Mouse (Mus musculus) CH12.LX (cell line): Measurements from ENCODE around the gene Asap3. TPM values are rescaled to one million over a fixed set of nuclear protein-coding genes. Genes with fewer than 3 reads are reported as not detected.
A peak's percentile ranks its signal among the peaks of the same experiment; 100 is the strongest.

Experiments used
- DNase-seq: peaks from one replicate; pipeline ENCODE4 v3.0.0-alpha.2; 2013; ENCODE audit errors: extremely low read depth
- H3K27ac ChIP-seq: 2 replicates; pipeline ENCODE4 v1.5.1; 2012; ENCODE audit warnings: low read depth, mild to moderate bottlenecking, control low read depth, moderate library complexity; ENCODE audit not compliant: insufficient read depth
- H3K27me3 ChIP-seq: replicated peaks from 2 replicates; pipeline ENCODE3; 2012; ENCODE audit warnings: inconsistent platforms
- H3K36me3 ChIP-seq, 2 experiments: replicated peaks in 1 of 2; 2 replicates each; pipeline versions ENCODE3 to v1.6.1; 2012; ENCODE audit warnings: inconsistent platforms in 1 of 2, low read length in 1 of 2, mild to moderate bottlenecking in 1 of 2, mixed read lengths in 1 of 2, moderate library complexity in 1 of 2; ENCODE audit not compliant: control insufficient read depth in 1 of 2, insufficient read depth in 1 of 2
- H3K4me1 ChIP-seq, 2 experiments: 2 replicates each; pipeline ENCODE4 v1.6.1; 2012; ENCODE audit warnings: inconsistent platforms in 1 of 2, moderate library complexity in 1 of 2; ENCODE audit not compliant: insufficient read depth in 2 of 2, control insufficient read depth in 1 of 2
- H3K4me2 ChIP-seq: 2 replicates; pipeline ENCODE4 v1.6.1; 2012; ENCODE audit warnings: low read depth, mild to moderate bottlenecking, control low read depth; ENCODE audit not compliant: poor library complexity, insufficient read depth, severe bottlenecking
- H3K4me3 ChIP-seq, 3 experiments: fragments of 150-350 bp in 1 of 3; sonication (generic) in 1 of 3; replicated peaks in 1 of 3; 2 replicates each; pipeline versions ENCODE3 to v1.5.1; 2011 to 2012; ENCODE audit warnings: low read depth in 2 of 3, low read length in 2 of 3, mild to moderate bottlenecking in 2 of 3, moderate library complexity in 2 of 3, control low read depth in 1 of 3, improper control_type of control experiment in 1 of 3, inconsistent platforms in 1 of 3, mixed read lengths in 1 of 3; ENCODE audit not compliant: poor library complexity in 1 of 3
- H3K79me2 ChIP-seq: replicated peaks from 2 replicates; pipeline ENCODE4 v1.6.1; 2012; ENCODE audit warnings: mild to moderate bottlenecking, moderate library complexity; ENCODE audit not compliant: control insufficient read depth, poor library complexity, insufficient read depth, severe bottlenecking; ENCODE audit errors: extremely low read depth
- H3K9ac ChIP-seq: 2 replicates; pipeline ENCODE4 v1.6.1; 2012; ENCODE audit warnings: low read depth, mild to moderate bottlenecking, control low read depth, moderate library complexity; ENCODE audit not compliant: insufficient read depth
- H3K9me3 ChIP-seq: replicated peaks from 2 replicates; pipeline ENCODE3; 2012; ENCODE audit warnings: low read length, inconsistent platforms, mixed read lengths
- BHLHE40 ChIP-seq: IDR thresholded peaks from 2 replicates; pipeline ENCODE4 v1.6.1; 2011; ENCODE audit warnings: mild to moderate bottlenecking, low read depth, low read length, improper control_type of control experiment
- CTCF ChIP-seq, 2 experiments: IDR thresholded peaks in 1 of 2; conservative IDR thresholded peaks in 1 of 2; 2 replicates each; pipeline ENCODE4 v1.5.1; 2011 to 2012; ENCODE audit warnings: low read depth in 2 of 2, low read length in 2 of 2, improper control_type of control experiment in 1 of 2, inconsistent platforms in 1 of 2, mild to moderate bottlenecking in 1 of 2, moderate library complexity in 1 of 2
- EP300 ChIP-seq: IDR thresholded peaks from 2 replicates; pipeline ENCODE4 v1.6.1; 2011; ENCODE audit warnings: low read length, improper control_type of control experiment
- ETS1 ChIP-seq: conservative IDR thresholded peaks from 2 replicates; pipeline ENCODE4 v1.6.1; 2012; ENCODE audit warnings: low read depth, mild to moderate bottlenecking, inconsistent platforms, low read length, improper control_type of control experiment, moderate library complexity
- GABPA ChIP-seq: IDR thresholded peaks from 2 replicates; pipeline ENCODE4 v1.6.1; 2012; ENCODE audit warnings: low read depth, low read length, improper control_type of control experiment, inconsistent platforms; ENCODE audit not compliant: insufficient replicate concordance
- JUND ChIP-seq: conservative IDR thresholded peaks from 2 replicates; pipeline ENCODE4 v1.6.1; 2011; ENCODE audit warnings: low read depth, low read length, improper control_type of control experiment
- KAT2A ChIP-seq: IDR thresholded peaks from 2 replicates; pipeline ENCODE4 v1.6.1; 2012; ENCODE audit warnings: low read length, improper control_type of control experiment, inconsistent platforms; ENCODE audit not compliant: insufficient replicate concordance
- MAFK ChIP-seq: IDR thresholded peaks from 2 replicates; pipeline ENCODE4 v1.6.1; 2011; ENCODE audit warnings: low read length, improper control_type of control experiment; ENCODE audit not compliant: insufficient replicate concordance
- MAX ChIP-seq: IDR thresholded peaks from 2 replicates; pipeline ENCODE4 v1.6.1; 2011; ENCODE audit warnings: low read length, improper control_type of control experiment
- MXI1 ChIP-seq: IDR thresholded peaks from 2 replicates; pipeline ENCODE4 v1.6.1; 2011; ENCODE audit warnings: mild to moderate bottlenecking, low read depth, low read length, improper control_type of control experiment
- MYC ChIP-seq: IDR thresholded peaks from 2 replicates; pipeline ENCODE4 v1.6.1; 2011; ENCODE audit warnings: low read depth, mild to moderate bottlenecking, improper control_type of control experiment, low read length
- NELFE ChIP-seq: IDR thresholded peaks from 2 replicates; pipeline ENCODE4 v1.6.1; 2011; ENCODE audit warnings: low read depth, low read length, improper control_type of control experiment
- PAX5 ChIP-seq: IDR thresholded peaks from 2 replicates; pipeline ENCODE4 v1.6.1; 2012; ENCODE audit warnings: low read length, inconsistent platforms, mixed read lengths
- POLR2A ChIP-seq: IDR thresholded peaks from 2 replicates; pipeline ENCODE4 v1.6.1; 2011; ENCODE audit warnings: low read depth, mild to moderate bottlenecking, improper control_type of control experiment, low read length
- POLR2AphosphoS2 ChIP-seq: IDR thresholded peaks from 2 replicates; pipeline ENCODE4 v1.6.1; 2011; ENCODE audit warnings: low read depth, low read length, improper control_type of control experiment
- RAD21 ChIP-seq: IDR thresholded peaks from 2 replicates; pipeline ENCODE4 v1.6.1; 2011; ENCODE audit warnings: low read depth, mild to moderate bottlenecking, low read length, improper control_type of control experiment, moderate library complexity
- RCOR1 ChIP-seq: conservative IDR thresholded peaks from 2 replicates; pipeline ENCODE4 v1.6.1; 2012; ENCODE audit warnings: low read depth, mild to moderate bottlenecking, inconsistent platforms, low read length, improper control_type of control experiment
- SIN3A ChIP-seq: IDR thresholded peaks from 2 replicates; pipeline ENCODE4 v1.6.1; 2012; ENCODE audit warnings: low read length, improper control_type of control experiment, inconsistent platforms
- SMC3 ChIP-seq: IDR thresholded peaks from 2 replicates; pipeline ENCODE4 v1.6.1; 2011; ENCODE audit warnings: low read depth, low read length, improper control_type of control experiment
- TBP ChIP-seq: conservative IDR thresholded peaks from 2 replicates; pipeline ENCODE4 v1.6.1; 2011; ENCODE audit warnings: low read depth, low read length, improper control_type of control experiment
- ZC3H11A ChIP-seq: IDR thresholded peaks from 2 replicates; pipeline ENCODE4 v1.6.1; 2012; ENCODE audit warnings: low read depth, mild to moderate bottlenecking, inconsistent platforms, low read length, improper control_type of control experiment
- ZMIZ1 ChIP-seq: IDR thresholded peaks from 2 replicates; pipeline ENCODE4 v1.6.1; 2012; ENCODE audit warnings: low read depth, mild to moderate bottlenecking, inconsistent platforms, low read length, improper control_type of control experiment
- dilution Hi-C: fragments of 300-500 bp; cut with MboI; formaldehyde crosslinking; loops from 2 replicates; pipeline ENCODE4 v1.14.3; 2020; ENCODE audit warnings: low sequenced_read_pairs; ENCODE audit not compliant: extremely low pct_unique_long_range_greater_than_20kb, extremely low pct_ligation_motif_present
- in situ Hi-C: fragments of 300-500 bp; cut with MboI; formaldehyde crosslinking; loops from 3 replicates; pipeline ENCODE4 v1.14.3; 2019; ENCODE audit warnings: low sequenced_read_pairs, low pct_ligation_motif_present, low pct_unique_long_range_greater_than_20kb, mixed read lengths
- polyA plus RNA-seq: library from polyadenylated mRNA; unstranded; fragments of >175 nt; gene quantifications from 2 replicates; pipeline ENCODE4 v1.2.1, GENCODE M21; 2012; ENCODE audit warnings: low read depth; ENCODE audit not compliant: insufficient read length
- total RNA-seq, 2 experiments: library from RNA; depleted of rRNA; stranded (reverse); fragments of 300-350 nt in 1 of 2; fragments of >200 nt in 1 of 2; gene quantifications; 2 replicates each; pipeline ENCODE4 v1.2.3; 2012 to 2014

Gene Asap3
- total and polyA plus RNA-seq, 3 experiments = 0.07 to 0.08 TPM; not detected in 1

GRCm38 (mm10) chr4:136242065-136242703 is 36.0 kb downstream of the Asap3 start:
- in situ Hi-C loops (loop anchor here (5.0 to 25.0 kb wide), 2 partner anchors 35 to 370 kb away; partner anchors contain the start of genes Asap3, Kdm1a, Lactbl1 and Tex46), dilution Hi-C loops (no loop called here)
- Histone ChIP-seq H3K4me1 (peaks cover 0 to 19% of the 10 kb centered on the region in 2 experiments; a peak in 2 of 4 replicates), H3K27me3 (peaks cover 87% of the 10 kb centered on the region), H3K4me2 (no peak overlapping the region), H3K36me3 (no peaks in the 10 kb centered on the region), H3K9me3 (peaks cover 3% of the 10 kb centered on the region), H3K79me2 (no peaks in the 10 kb centered on the region), H3K9ac (no peak overlapping the region), H3K4me3 (no peak overlapping the region), H3K27ac (no peak overlapping the region)
- TF ChIP-seq POLR2A = no peak
- TF ChIP-seq MAFK = no peak
- TF ChIP-seq BHLHE40 = no peak
- TF ChIP-seq TBP = no peak
- peak; percentile 36 for TF ChIP-seq RAD21
- peak; percentile 13; the same call in 1 of the 2 replicates for TF ChIP-seq SMC3
- peak; percentile 22 to 57; a peak in 2 of 4 replicates for TF ChIP-seq CTCF (conservative IDR thresholded peaks at IDR 0.05 in 1 of 2, IDR thresholded peaks at IDR 0.05 in 1 of 2; ENCODE audit: low read depth in 2 of 2, low read length in 2 of 2)
- peak; percentile 30 for DNase-seq

GRCm38 (mm10) chr4:136242728-136243127 is 36.6 kb downstream of the Asap3 start:
- Histone ChIP-seq H3K27me3 (peaks cover 87% of the 10 kb centered on the region), H3K9ac (no peak overlapping the region), H3K9me3 (peaks cover 7% of the 10 kb centered on the region), H3K79me2 (no peaks in the 10 kb centered on the region), H3K4me3 (no peak overlapping the region), H3K27ac (no peak overlapping the region), H3K36me3 (no peaks in the 10 kb centered on the region), H3K4me1 (peaks cover 0 to 19% of the 10 kb centered on the region in 2 experiments; a peak in 3 of 4 replicates), H3K4me2 (no peak overlapping the region)
- in situ Hi-C loops (loop anchor here (5.0 to 25.0 kb wide), 2 partner anchors 35 to 370 kb away; partner anchors contain the start of genes Asap3, Kdm1a, Lactbl1 and Tex46), dilution Hi-C loops (no loop called here)
- no peak for DNase-seq
- no peak for TF ChIP-seq EP300
- TF ChIP-seq GABPA = no peak
- no peak for TF ChIP-seq KAT2A
- TF ChIP-seq ETS1 = no peak
- TF ChIP-seq MYC = no peak
- no peak for TF ChIP-seq MXI1
- TF ChIP-seq MAX = no peak
- no peak for TF ChIP-seq POLR2AphosphoS2
- TF ChIP-seq RAD21 = no peak
- no peak for TF ChIP-seq ZMIZ1
- TF ChIP-seq JUND = no peak
- no peak for TF ChIP-seq SIN3A
- no peak for TF ChIP-seq BHLHE40
- no peak for TF ChIP-seq NELFE
- TF ChIP-seq RCOR1 = no peak
- no peak for TF ChIP-seq PAX5
- no peak for TF ChIP-seq ZC3H11A
